Mouse (Mus musculus) lung, embryonic 16.5 days (tissue): ENCODE results near the gene Cacng2. TPM values are rescaled to one million over a fixed set of nuclear protein-coding genes. Genes with fewer than 3 reads are reported as not detected.

ENCODE experiments used
- ATAC-seq: fragments of 200-750 bp; cut with Nextera tagmentation; 2 replicates; pipeline ENCODE4 v1.8.0; 2017; ENCODE audit warnings: low read depth, mild to moderate bottlenecking, moderate library complexity
- H3K27ac ChIP-seq: fragments of 300-500 bp; sonication (generic); 2 replicates; pipeline ENCODE4 v1.5.1; 2014; ENCODE audit warnings: mild to moderate bottlenecking, control low read depth, low read length
- H3K27me3 ChIP-seq: fragments of 300-500 bp; sonication (generic); 2 replicates; pipeline ENCODE4 v1.6.1; 2014; ENCODE audit warnings: low read depth, low read length, mixed read lengths; ENCODE audit not compliant: control insufficient read depth, insufficient read depth
- H3K36me3 ChIP-seq: fragments of 300-500 bp; sonication (generic); 2 replicates; pipeline ENCODE4 v1.6.1; 2014; ENCODE audit warnings: low read length; ENCODE audit not compliant: control insufficient read depth, insufficient read depth
- H3K4me1 ChIP-seq: fragments of 300-500 bp; sonication (generic); replicated peaks from 2 replicates; pipeline ENCODE4 v1.6.1; 2014; ENCODE audit warnings: low read length, mixed read lengths; ENCODE audit not compliant: control insufficient read depth, insufficient read depth
- H3K4me2 ChIP-seq: fragments of 300-500 bp; sonication (generic); 2 replicates; pipeline ENCODE4 v1.6.1; 2014; ENCODE audit warnings: low read depth, low read length, control low read depth
- H3K4me3 ChIP-seq: fragments of 300-500 bp; sonication (generic); 2 replicates; pipeline ENCODE4 v1.5.1; 2014; ENCODE audit warnings: mild to moderate bottlenecking, low read length, control low read depth
- H3K9ac ChIP-seq: fragments of 300-500 bp; sonication (generic); 2 replicates; pipeline ENCODE4 v1.6.1; 2014; ENCODE audit warnings: low read length, control low read depth
- H3K9me3 ChIP-seq: fragments of 300-500 bp; sonication (generic); 2 replicates; pipeline ENCODE4 v1.6.1; 2016; ENCODE audit warnings: low read length; ENCODE audit not compliant: control insufficient read depth
- WGBS: fragments of 180-500 bp; shearing (Covaris S2); extraction: QIAGEN DNeasy Blood & Tissue Kit; methylation state at CpG from one replicate; pipeline ENCODE4 v1.1.7; 2014; 5-methylcytosine and 5-hydroxymethylcytosine counted together
- polyA plus RNA-seq: library from polyadenylated mRNA; unstranded; fragments of >200 nt; fragmentation: Nextera tagmentation; extraction: Ambion mirVana; gene quantifications from 2 replicates; pipeline ENCODE4 v1.2.1, GENCODE M21; 2015

Gene Cacng2
- polyA plus RNA-seq, 1 experiment from 2014 or later: not detected

- ATAC-seq: no peak
- WGBS: 51% methylated on average over 5 of the region's 5 CpGs
- H3K4me3 ChIP-seq: no peak overlapping the region
- H3K9me3 ChIP-seq: no peaks in the 10 kb centered on the region
- H3K9ac ChIP-seq: no peak overlapping the region
- no peaks in the 10 kb centered on the region for H3K27me3 ChIP-seq
- H3K4me2 ChIP-seq: no peak overlapping the region
- H3K27ac ChIP-seq: no peak overlapping the region
- no peaks in the 10 kb centered on the region for H3K36me3 ChIP-seq
- H3K4me1 ChIP-seq: no peaks in the 10 kb centered on the region
Observed at GRCm38 (mm10) chr15:78078206-78078605, 41.6 kb downstream of the Cacng2 start.

GRCm38 (mm10) chr15:78075921-78076320, 43.9 kb downstream of the Cacng2 start:
- Histone ChIP-seq H3K4me3 (no peak overlapping the region), H3K4me2 (no peak overlapping the region), H3K4me1 (no peaks in the 10 kb centered on the region), H3K9ac (no peak overlapping the region), H3K27ac (no peak overlapping the region), H3K9me3 (no peaks in the 10 kb centered on the region), H3K27me3 (no peaks in the 10 kb centered on the region), H3K36me3 (no peaks in the 10 kb centered on the region)
- no peak for ATAC-seq
- WGBS: 29% methylated on average over 3 of the region's 3 CpGs

- Histone ChIP-seq H3K27me3 (no peaks in the 10 kb centered on the region), H3K27ac (no peak overlapping the region), H3K4me2 (no peak overlapping the region), H3K36me3 (no peaks in the 10 kb centered on the region), H3K9me3 (no peaks in the 10 kb centered on the region), H3K4me1 (no peaks in the 10 kb centered on the region), H3K9ac (no peak overlapping the region), H3K4me3 (no peak overlapping the region)
- no peak for ATAC-seq
- WGBS: 80% methylated on average over 7 of the region's 7 CpGs
Observed at GRCm38 (mm10) chr15:78073109-78073508, 46.7 kb downstream of the Cacng2 start.

- no peak overlapping the region for H3K27ac ChIP-seq
- 1% methylated on average over 5 of the region's 5 CpGs for WGBS
- no peaks in the 10 kb centered on the region for H3K4me1 ChIP-seq
- no peaks in the 10 kb centered on the region for H3K36me3 ChIP-seq
- H3K27me3 ChIP-seq: no peaks in the 10 kb centered on the region
- H3K9ac ChIP-seq: no peak overlapping the region
- H3K9me3 ChIP-seq: no peaks in the 10 kb centered on the region
- H3K4me3 ChIP-seq: no peak overlapping the region
- ATAC-seq: no peak
- no peak overlapping the region for H3K4me2 ChIP-seq
Observed at GRCm38 (mm10) chr15:78066475-78066874, 53.4 kb downstream of the Cacng2 start.

- 77% methylated on average over 5 of the region's 5 CpGs for WGBS
- Histone ChIP-seq H3K4me2 (no peak overlapping the region), H3K4me3 (no peak overlapping the region), H3K36me3 (no peaks in the 10 kb centered on the region), H3K27me3 (no peaks in the 10 kb centered on the region), H3K9ac (no peak overlapping the region), H3K4me1 (no peaks in the 10 kb centered on the region), H3K27ac (no peak overlapping the region), H3K9me3 (no peaks in the 10 kb centered on the region)
- no peak for ATAC-seq
Observed at GRCm38 (mm10) chr15:78065541-78065940, 54.3 kb downstream of the Cacng2 start.

GRCm38 (mm10) chr15:78064340-78064739, 55.5 kb downstream of the Cacng2 start:
- H3K9ac ChIP-seq: no peak overlapping the region
- H3K36me3 ChIP-seq: no peaks in the 10 kb centered on the region
- WGBS: 53% methylated on average over 6 of the region's 6 CpGs
- no peaks in the 10 kb centered on the region for H3K9me3 ChIP-seq
- no peak for ATAC-seq
- no peak overlapping the region for H3K4me3 ChIP-seq
- H3K4me1 ChIP-seq: no peaks in the 10 kb centered on the region
- H3K4me2 ChIP-seq: no peak overlapping the region
- no peak overlapping the region for H3K27ac ChIP-seq
- no peaks in the 10 kb centered on the region for H3K27me3 ChIP-seq

GRCm38 (mm10) chr15:78062467-78062866, 57.4 kb downstream of the Cacng2 start:
- Histone ChIP-seq H3K27me3 (no peaks in the 10 kb centered on the region), H3K27ac (no peak overlapping the region), H3K9me3 (no peaks in the 10 kb centered on the region), H3K36me3 (no peaks in the 10 kb centered on the region), H3K4me3 (no peak overlapping the region), H3K4me2 (no peak overlapping the region), H3K4me1 (no peaks in the 10 kb centered on the region), H3K9ac (no peak overlapping the region)
- no peak for ATAC-seq
- 59% methylated on average over 14 of the region's 14 CpGs for WGBS

- no peak overlapping the region for H3K4me2 ChIP-seq
- no peaks in the 10 kb centered on the region for H3K4me1 ChIP-seq
- 67% methylated on average over 1 of the region's 1 CpGs for WGBS
- no peak for ATAC-seq
- no peaks in the 10 kb centered on the region for H3K9me3 ChIP-seq
- no peaks in the 10 kb centered on the region for H3K27me3 ChIP-seq
- H3K27ac ChIP-seq: no peak overlapping the region
- no peak overlapping the region for H3K4me3 ChIP-seq
- H3K9ac ChIP-seq: no peak overlapping the region
- H3K36me3 ChIP-seq: no peaks in the 10 kb centered on the region
Observed at GRCm38 (mm10) chr15:78056930-78057329, 62.9 kb downstream of the Cacng2 start.

- H3K36me3 ChIP-seq: no peaks in the 10 kb centered on the region
- no peak overlapping the region for H3K9ac ChIP-seq
- WGBS: 82% methylated on average over 10 of the region's 10 CpGs
- H3K4me3 ChIP-seq: no peak overlapping the region
- H3K27ac ChIP-seq: no peak overlapping the region
- H3K27me3 ChIP-seq: no peaks in the 10 kb centered on the region
- H3K9me3 ChIP-seq: no peaks in the 10 kb centered on the region
- H3K4me2 ChIP-seq: no peak overlapping the region
- no peak for ATAC-seq
- H3K4me1 ChIP-seq: no peaks in the 10 kb centered on the region
Observed at GRCm38 (mm10) chr15:78050682-78051081, 69.1 kb downstream of the Cacng2 start.

- Histone ChIP-seq H3K36me3 (no peaks in the 10 kb centered on the region), H3K27ac (no peak overlapping the region), H3K9me3 (no peaks in the 10 kb centered on the region), H3K4me2 (no peak overlapping the region), H3K4me3 (no peak overlapping the region), H3K9ac (no peak overlapping the region), H3K4me1 (no peaks in the 10 kb centered on the region), H3K27me3 (no peaks in the 10 kb centered on the region)
- no peak for ATAC-seq
- WGBS: 73% methylated on average over 2 of the region's 2 CpGs
Observed at GRCm38 (mm10) chr15:78049933-78050332, 69.9 kb downstream of the Cacng2 start.
